Comparison of ENCODE assay signal across 23 mouse cellular contexts in genomic region chr15:61100807-61101206, GRCm38 (mm10).
DNase-seq lines count a peak whose midpoint lies in the region; ATAC-seq and TF ChIP-seq lines count a peak whose summit lies in the region.
"Had no signal": no experiment of that assay in that cellular context is flagged by ENCODE, and none has a peak within 500 bp of the region (broad histone marks: within the 10 kb centered on the region; RNA-seq: fewer than 3 reads in every experiment).

No protein-coding gene starts in this region.

- 33% methylated on average over 4 of the region's 4 CpGs for WGBS in kidney, adult 2 months
- 70% methylated on average over 4 of the region's 4 CpGs for WGBS in kidney, embryonic 14.5 days

- no peaks in the 10 kb centered on the region for H3K9me3 ChIP-seq in kidney, embryonic 14.5 days (ENCODE audit: control insufficient read depth, low read length)
- H3K9me3 ChIP-seq: forebrain, embryonic 10.5 days; forebrain, embryonic 13.5 days; heart, embryonic 10.5 days; heart, embryonic 13.5 days had no signal

- ATAC-seq in kidney, embryonic 14.5 days (ENCODE audit: low FRiP score, low TSS enrichment): no peak
- ATAC-seq: activated CD4-positive, CD25-positive, alpha-beta regulatory T cell, adult 4 months; forebrain, embryonic 13.5 days; forebrain, embryonic 16.5 days; hindbrain, postnatal 0 days had no signal

- no peak overlapping the region for H3K9ac ChIP-seq in kidney, embryonic 14.5 days (ENCODE audit: low read depth, low read length)
- H3K9ac ChIP-seq: forebrain, embryonic 13.5 days; heart, embryonic 13.5 days; hindbrain, embryonic 14.5 days had no signal

- TF ChIP-seq POLR2A in kidney, adult 2 months (IDR thresholded peaks at IDR 0.05; ENCODE audit: low read depth, low read length): no peak

- no peaks in the 10 kb centered on the region for H3K27me3 ChIP-seq in kidney, adult 2 months (replicated peaks; ENCODE audit: control insufficient read depth, insufficient read depth, low read length)
- H3K27me3 ChIP-seq in kidney, embryonic 14.5 days (ENCODE audit: control insufficient read depth, insufficient read depth, low read length): no peaks in the 10 kb centered on the region
- H3K27me3 ChIP-seq: forebrain, embryonic 13.5 days; heart, embryonic 13.5 days had no signal

- no peak overlapping the region for H3K4me3 ChIP-seq in kidney, adult 2 months (ENCODE audit: insufficient read depth, low read depth, low read length)
- no peak overlapping the region for H3K4me3 ChIP-seq in kidney, embryonic 14.5 days (ENCODE audit: low read length)
- H3K4me3 ChIP-seq: forebrain, embryonic 10.5 days; forebrain, embryonic 13.5 days; heart, adult 2 months; heart, embryonic 10.5 days; heart, embryonic 13.5 days had no signal

- TF ChIP-seq CTCF in kidney, adult 2 months (conservative IDR thresholded peaks at IDR 0.05; ENCODE audit: insufficient read depth, insufficient read length, low read depth, low read length): no peak

- H3K4me2 ChIP-seq in kidney, embryonic 14.5 days (replicated peaks; ENCODE audit: low read depth, low read length): no peak overlapping the region
- H3K4me2 ChIP-seq: forebrain, embryonic 13.5 days; heart, embryonic 13.5 days; hindbrain, embryonic 14.5 days had no signal

- DNase-seq in adrenal gland, adult 2 months: peak; percentile 2
- DNase-seq in adrenal gland, postnatal 14 days: no peak
- DNase-seq in kidney, adult 2 months: peak; percentile 77
- DNase-seq in kidney, postnatal 36 days: peak; percentile 11 to 33
- DNase-seq in kidney, postnatal 4 days: no peak
- DNase-seq: adrenal gland, postnatal 10 days; cerebellum, adult 11 months; cerebellum, adult 8-10 months; cerebellum, postnatal 14 days; gastrocnemius, postnatal 10 days; gastrocnemius, postnatal 36 days; heart, adult 2 months; heart, postnatal 14 days; heart, postnatal 4 days had no signal

- H3K36me3 ChIP-seq in kidney, adult 2 months (ENCODE audit: control insufficient read depth, insufficient read depth, low read length): no peaks in the 10 kb centered on the region
- no peaks in the 10 kb centered on the region for H3K36me3 ChIP-seq in kidney, embryonic 14.5 days (ENCODE audit: control insufficient read depth, insufficient read depth, low read length)
- H3K36me3 ChIP-seq: forebrain, embryonic 10.5 days; heart, embryonic 10.5 days; heart, embryonic 13.5 days had no signal

- no peaks in the 10 kb centered on the region for H3K4me1 ChIP-seq in kidney, adult 2 months (ENCODE audit: control insufficient read depth, insufficient read depth, low read length)
- no peaks in the 10 kb centered on the region for H3K4me1 ChIP-seq in kidney, embryonic 14.5 days (ENCODE audit: control insufficient read depth, insufficient read depth, low read length)
- H3K4me1 ChIP-seq: heart, embryonic 10.5 days had no signal

- H3K27ac ChIP-seq in kidney, adult 2 months (ENCODE audit: insufficient read depth, low read depth, low read length): no peak overlapping the region
- no peak overlapping the region for H3K27ac ChIP-seq in kidney, embryonic 14.5 days (ENCODE audit: low read depth, low read length)
- H3K27ac ChIP-seq: forebrain, embryonic 10.5 days; forebrain, embryonic 13.5 days; heart, adult 2 months; heart, embryonic 10.5 days; heart, embryonic 13.5 days; hindbrain, embryonic 14.5 days; hindbrain, postnatal 0 days had no signal

Comparison
In these comparisons a context has a peak if more than half of its experiments do, and no peak if none do; other contexts are left out.
1. DNase-seq: peak in adrenal gland, adult 2 months (single experiment), kidney, adult 2 months (single experiment) and kidney, postnatal 36 days (2 of 2); none in adrenal gland, postnatal 14 days (single experiment) and kidney, postnatal 4 days (0 of 2).